Mouse (Mus musculus): ENCODE data around the gene Krt84.
"Not testable (repeated sequence)": the region's sequence is repeated elsewhere in the genome, so short reads cannot be mapped to it uniquely, and the experiment has no call there.

Krt84 gene

GRCm38 (mm10) chr15:101532720-101533119 is at the start of gene Krt84:
Krt84 (minus strand) TSS chr15:101532820.
- no peak for DNase-seq

DNA sequence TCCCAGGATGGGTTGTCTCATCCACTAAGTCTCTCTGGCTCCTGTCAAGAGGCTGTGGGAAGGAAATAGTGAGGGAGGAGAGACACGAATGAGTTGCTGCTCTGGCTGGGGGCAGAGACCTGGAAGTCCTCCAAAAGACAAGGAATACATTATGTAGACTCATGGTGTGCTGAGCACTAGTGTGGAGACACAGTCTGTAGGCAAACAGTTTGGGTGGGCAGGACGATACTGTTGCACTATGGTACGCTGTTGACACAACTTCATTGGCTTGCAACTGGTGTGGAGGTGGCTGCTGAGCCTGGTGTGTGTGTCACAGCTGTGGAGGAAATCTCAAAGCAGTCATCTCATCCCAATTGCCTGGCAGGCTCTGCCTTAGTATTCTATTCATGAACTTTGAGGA is 49.1 kb upstream of the Krt84 start:
- no peak for DNase-seq

GRCm38 (mm10) chr15:101575506-101575905 is 42.9 kb upstream of the Krt84 start:
- DNase-seq = no peak

DNA sequence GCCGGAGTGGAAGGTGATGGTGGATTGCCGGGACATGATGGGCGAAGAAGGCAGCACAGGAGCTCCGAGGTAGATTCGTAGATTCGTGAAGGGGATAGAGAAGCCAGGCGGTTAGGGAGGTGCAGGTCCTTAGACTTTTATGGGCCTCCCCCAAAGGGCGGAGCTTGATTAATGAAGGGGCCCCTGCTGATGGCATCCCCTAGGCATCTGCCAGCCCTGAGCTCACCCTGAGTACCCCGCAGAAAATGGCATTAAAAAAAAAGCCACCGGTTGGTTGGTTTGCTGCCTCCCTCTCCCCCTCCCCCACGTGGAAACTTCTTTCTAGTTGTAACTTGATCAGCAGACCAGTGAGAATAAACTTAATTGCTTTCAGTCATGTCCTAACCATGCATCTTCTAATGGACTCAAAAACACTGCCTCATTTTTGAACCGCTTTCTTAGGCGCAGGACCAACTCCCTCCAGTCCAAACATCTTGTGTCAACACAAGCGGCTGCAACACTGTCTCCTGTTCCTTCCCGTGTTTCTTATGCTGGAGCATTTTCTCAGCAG is 41.3 kb upstream of the Krt84 start, which contains the start of gene Krt75:
Krt75 (minus strand) TSS at position 109 of the 550 bp plus-strand sequence.
- DNase-seq = no peak

DNA sequence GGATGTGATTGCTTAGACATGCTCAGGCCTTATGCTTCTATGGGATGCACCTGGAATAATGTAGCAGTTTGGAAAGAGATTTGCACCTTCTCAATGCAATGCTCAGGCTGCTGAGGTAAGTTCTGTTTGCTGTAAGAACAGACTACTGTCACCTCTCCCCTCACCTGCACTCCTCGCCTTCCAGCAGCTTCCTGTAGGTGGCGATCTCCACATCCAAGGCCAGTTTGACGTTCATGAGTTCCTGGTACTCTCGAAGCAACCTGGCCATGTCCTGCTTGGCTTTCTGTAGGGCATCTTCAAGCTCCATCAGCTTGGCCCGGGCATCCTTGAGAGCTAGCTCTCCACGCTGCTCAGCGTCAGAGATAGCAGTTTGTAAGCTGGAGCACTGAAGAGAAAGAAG is 35.2 kb upstream of the Krt84 start:
- peak in 1 of 2 experiments; percentile 21 for DNase-seq

DNA sequence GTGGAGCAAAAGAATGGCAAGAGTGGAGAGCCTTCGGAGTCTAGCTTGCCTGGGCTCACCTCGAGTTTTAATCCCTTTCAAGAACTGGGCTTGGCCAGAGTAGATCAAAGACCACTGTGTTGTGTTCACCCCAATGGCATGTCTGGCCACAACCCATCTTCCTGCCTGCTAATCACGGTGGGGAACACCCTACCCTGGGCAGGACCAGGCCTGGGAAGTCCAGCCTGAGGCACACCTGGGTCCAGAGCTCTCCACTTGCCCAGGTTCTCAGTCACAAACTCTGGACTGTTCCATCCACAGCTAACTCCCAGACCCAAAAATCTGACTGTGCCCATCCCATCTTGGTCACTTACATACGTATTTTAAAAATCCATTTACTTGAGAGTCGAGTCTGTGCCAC is 30.2 kb upstream of the Krt84 start, which contains the start of gene Krt90:
Krt90 (minus strand) TSS at position 101 of the 400 bp plus-strand sequence.
- no peak for DNase-seq

GRCm38 (mm10) chr15:101558034-101558646 is 25.5 kb upstream of the Krt84 start:
- DNase-seq = no peak

DNA sequence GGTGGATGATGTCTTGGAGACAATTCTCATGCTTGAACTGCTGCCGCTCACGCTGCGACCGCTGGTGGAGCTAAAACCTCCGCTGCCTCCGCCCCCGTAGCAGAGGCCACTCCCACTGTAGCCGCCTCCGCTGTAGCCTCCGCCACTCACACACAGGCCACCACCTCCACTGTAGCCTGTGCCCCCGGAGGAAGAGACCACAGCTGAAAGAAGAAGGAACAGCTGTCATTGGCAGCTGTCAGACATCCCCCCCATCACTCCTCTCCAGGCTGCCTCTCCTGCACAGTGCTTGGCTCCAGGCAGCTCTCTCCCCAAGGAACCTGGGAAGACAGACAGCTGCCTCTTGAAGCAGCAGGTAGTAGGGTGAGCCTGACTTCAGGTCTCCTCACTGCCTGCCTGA is 20.5 kb upstream of the Krt84 start:
- DNase-seq = peak in 1 of 2 experiments; percentile 7

- DNase-seq = no peak
Observed at GRCm38 (mm10) chr15:101552188-101552587, 19.6 kb upstream of the Krt84 start.

DNA sequence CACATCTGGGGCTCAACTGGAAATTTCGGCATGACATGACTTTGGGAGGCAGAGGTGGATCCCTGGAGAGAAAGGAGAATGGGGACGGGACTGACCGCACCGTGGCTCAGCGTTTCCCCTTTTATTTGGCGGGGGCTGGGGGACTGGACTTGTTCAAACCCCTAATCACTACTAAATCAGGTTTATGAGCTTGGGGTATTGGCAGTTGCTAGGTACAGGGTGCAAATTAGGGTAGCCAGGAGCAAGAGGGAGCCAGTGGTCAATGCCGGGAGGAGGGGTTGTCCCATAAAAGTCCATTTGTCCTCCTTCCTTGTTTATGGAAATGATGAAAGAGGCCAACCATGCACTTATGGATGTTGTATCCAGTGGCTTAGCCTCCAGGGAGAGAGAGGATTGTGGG is 17.9 kb upstream of the Krt84 start, which contains the start of gene Krt82:
Krt82 (minus strand) TSS at position 101 of the 400 bp plus-strand sequence.
- no peak for DNase-seq

GRCm38 (mm10) chr15:101544478-101544877 is 11.9 kb upstream of the Krt84 start:
- DNase-seq = no peak

DNA sequence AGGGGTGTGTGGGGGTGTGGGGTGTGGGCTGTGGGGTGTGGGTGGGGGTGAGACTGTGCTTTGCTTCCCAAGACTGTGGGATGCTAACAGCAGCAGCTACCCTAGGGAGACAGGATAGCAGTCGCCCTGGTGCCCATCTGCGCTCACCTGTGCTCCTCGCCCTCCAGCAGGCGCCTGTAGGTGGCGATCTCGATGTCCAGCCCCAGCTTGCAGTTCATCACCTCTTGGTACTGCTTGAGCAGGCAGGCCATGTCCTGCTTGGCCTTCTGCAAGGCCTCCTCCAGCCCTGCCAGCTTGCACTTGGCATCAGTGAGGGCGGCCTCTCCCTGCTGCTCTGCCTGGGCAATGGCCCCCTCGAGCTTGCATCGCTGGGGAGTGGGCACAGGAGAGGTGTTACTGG is 9.9 kb upstream of the Krt84 start:
- DNase-seq = no peak

DNA sequence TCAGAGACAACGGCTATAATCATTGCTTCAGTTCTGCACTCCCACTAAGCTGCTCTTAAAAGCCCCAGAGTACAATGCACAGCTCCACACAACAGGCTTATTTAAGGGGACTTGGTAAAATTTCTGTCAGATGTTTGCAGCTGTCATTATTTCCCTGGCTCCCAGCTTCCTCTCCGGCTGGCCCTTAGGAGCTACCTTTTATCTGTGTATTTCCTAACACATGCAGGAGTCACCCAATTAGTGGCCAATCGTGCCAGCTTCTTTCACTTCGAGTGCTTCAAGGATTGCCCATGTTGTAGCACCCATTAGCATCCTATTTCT is 5.9 kb upstream of the Krt84 start:
- DNase-seq = no peak

DNA sequence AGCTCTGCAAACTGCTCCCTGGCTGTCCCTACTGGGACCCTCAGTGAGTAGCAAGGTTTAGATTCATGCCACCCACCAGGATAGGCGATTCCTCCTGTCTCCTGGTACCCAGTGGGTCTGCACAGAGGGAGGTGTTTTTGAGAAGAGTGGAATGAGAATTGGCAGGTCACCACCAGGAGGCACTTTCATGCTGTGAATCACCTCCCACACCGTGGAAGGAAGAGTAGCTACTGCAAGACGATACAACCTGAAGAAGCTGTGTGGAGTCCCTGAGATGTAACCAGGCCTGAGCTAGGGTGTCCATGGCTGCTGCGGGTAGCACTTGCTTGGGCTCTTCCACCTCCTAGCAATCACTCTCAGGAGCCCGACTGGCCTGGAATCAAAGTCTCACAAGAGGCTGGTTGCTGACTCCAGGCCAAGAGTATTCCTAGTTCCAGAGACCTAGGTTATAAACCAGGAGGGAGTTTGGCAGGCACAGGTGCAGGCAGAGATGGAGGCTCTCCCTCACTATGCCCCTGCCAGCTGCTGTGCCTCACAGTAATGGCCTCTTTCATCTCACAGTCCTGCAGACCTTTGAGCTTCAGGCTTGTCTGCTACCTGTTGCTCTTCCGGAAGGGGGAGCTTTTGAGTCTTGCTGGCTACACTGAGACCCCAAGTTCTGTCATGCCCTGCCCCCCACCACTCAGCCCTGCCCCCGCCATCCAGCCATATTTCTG is 5.4 kb upstream of the Krt84 start:
- no peak for DNase-seq

DNA sequence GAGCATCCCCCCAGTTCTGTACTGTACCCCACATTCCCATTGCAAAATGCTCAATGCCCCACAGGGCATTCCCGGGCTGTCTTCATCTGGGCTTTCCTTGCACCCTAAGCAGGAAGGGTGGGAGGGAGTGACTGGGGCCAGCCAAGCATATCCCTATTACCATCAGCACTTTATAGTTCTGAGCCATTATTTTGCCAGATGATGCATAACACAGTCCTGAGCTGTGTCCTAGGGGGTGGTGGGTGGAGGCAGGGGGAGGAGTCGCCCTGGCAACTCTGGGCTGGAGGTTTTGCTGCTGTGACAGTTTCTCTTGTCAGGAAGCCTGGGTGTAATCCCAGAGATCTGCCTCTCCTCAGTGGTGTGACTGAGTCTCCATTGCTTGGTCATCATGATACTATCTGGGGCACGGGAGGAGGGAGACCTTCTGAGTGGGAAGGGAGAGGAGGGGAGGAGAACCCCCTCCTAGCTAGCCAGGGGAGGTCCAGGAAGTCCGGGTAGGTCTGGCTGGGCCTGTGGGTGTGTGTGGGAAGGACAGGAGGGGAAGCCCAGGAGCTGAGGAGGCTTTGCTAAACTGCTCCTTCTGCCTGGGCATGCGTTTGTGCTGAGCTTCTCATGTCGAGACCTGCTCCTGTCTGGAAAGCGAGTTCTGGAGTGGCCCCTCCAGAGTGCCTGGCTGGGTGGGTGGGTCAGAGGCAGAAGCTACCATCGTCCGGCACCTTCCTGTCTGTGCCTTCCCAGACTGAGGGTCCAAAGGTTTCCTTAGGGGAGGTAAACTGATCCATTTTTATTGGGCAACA is 3.6 kb upstream of the Krt84 start:
- no peak for DNase-seq

DNA sequence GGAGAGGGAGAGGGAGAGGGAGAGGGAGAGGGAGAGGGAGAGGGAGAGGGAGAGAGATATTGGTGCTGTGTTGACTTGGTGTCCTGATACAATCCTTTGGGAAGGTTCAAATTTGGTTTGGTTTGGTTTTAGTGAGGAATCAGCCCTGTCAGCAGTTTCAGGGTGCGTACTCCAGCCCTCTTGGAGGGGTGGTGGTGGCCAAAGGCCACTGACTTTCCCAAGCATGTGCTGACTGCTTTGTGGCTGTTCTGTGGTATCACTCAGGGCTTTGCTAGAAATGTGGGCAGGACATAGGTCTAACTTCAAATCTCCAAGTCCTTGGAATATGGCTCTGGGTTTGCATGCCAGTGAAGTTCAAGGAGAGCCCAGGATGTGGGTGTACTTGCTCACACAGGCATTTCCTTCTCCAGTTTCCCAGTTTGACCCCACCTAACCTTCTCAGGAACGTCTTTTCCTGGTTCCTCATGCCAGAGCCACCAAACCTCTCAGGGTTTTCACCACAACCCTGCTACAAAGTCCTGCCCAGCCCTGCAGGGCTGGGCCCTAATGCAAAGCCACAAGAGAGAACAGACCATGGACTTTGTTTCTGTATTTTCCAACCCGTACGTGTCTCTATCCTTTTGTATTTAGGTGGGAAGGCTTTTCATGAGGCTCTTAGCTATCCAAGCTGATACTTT is 9.9 kb downstream of the Krt84 start:
- DNase-seq = peak; percentile 50 to 57

GRCm38 (mm10) chr15:101519792-101520191 is 12.8 kb downstream of the Krt84 start:
- peak; percentile 55 to 83 for DNase-seq

DNA sequence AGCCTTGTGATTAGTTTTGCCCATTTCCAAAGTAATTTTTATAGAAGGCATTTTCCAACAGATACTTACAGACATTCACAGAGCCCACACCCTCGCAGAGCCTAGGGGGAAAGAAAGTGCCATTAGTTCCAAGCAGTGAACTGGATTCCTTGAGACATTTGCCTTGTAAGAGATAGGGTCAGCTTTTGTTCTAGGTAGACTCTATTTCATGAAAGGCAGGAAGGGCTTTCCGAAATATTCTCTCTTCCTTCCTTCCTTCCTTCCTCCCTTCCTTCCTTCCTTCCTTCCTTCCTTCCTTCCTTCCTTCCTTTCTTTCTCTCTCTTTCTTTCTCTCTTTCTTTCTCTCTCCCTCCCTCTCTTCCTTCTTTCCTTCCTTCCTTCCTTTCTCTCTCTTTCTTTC is 15.5 kb downstream of the Krt84 start, which contains the start of gene Gm49425:
Gm49425 (minus strand) TSS at position 101 of the 400 bp plus-strand sequence.
- DNase-seq = not testable (repeated sequence)

- no peak for DNase-seq
Observed at GRCm38 (mm10) chr15:101508247-101508646, 24.4 kb downstream of the Krt84 start.

- DNase-seq = peak; percentile 17 to 35
Observed at GRCm38 (mm10) chr15:101506896-101507758, 25.5 kb downstream of the Krt84 start.

GRCm38 (mm10) chr15:101497181-101497580 is 35.4 kb downstream of the Krt84 start:
- DNase-seq = peak; percentile 47

- no peak for DNase-seq
Observed at GRCm38 (mm10) chr15:101495266-101495665, 37.4 kb downstream of the Krt84 start.

Measured in kidney, adult 8-10 months (tissue).